Mouse (Mus musculus): ENCODE results near the gene Skida1.

The Skida1 gene

DNA sequence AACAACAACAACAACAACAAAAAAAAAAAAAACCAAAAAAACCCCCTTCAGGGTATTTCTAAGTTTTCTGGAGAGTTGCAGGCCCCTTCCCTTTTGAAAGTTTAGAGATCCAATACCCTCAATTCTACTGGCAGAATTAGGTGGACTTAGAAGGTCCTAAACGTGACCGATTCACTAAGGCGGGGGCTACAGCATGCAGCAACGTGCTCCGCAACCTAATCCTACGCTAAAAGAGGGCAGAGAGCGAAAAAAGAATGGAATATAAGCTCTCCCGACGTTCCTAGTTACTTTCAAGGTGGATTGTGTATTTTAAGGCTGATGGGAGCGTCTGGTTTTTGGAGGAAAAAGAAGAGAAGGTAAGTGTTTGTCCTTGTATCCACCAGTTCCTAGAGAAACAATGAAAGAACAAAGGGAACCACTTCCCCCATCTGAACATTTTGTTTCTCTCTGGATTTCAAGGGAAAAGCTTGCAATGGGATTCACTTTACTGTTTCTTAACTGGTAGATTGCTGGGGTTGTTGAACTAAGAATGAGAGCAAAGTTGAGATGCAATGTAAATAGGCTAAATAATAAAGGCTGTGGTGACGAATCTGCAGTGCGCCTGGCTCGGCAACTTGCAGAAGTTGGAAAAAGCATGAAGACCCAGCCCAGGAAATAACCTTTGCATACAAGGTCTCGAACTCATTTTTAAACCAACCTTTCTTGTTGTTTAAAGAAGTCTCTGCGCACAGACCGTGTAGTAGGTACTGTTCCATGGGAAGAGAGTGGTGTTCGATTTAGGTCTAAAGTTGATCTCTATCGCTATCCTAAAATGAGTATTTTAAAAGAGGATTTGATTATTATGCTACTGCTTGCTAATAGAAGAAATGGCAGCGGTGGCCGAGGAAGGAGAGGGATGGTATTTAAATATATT lies 6.4 kb upstream of the Skida1 start, which contains the start of gene Mllt10:
TSS of gene Mllt10 (plus strand) at position 222 of the 913 bp plus-strand sequence.
- DNase-seq (ENCODE audit: low spot score in 2 of 2) = no peak

DNA sequence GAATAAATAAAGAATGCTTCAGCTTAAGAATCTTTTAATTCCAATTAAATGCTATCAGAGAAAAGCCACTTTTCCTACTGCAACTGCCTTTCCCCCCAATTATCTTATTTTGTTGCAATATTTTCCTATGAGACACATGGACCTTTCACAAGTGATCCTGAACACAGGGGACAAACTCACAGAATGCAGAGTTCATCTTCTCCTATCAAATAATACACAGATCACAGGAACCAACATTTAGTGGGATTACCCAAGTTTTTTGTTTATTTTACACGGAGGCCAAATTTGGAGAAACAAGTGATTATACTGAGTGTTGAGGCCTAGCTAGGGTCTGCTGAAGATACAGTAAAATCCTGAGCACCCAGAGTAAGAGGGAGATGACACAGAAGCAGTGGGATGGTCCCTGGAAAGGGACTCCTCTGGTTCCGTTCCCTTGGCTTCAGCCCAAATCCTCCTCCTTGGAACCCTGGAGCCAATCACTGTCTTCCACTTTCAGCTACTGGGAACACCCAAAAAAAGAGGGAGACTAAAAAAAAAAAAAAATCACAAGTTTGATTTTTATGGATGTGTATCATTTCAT lies 5.2 kb upstream of the Skida1 start:
- peak in 1 of 2 experiments; percentile 65 for DNase-seq (ENCODE audit: low spot score in 2 of 2)

DNA sequence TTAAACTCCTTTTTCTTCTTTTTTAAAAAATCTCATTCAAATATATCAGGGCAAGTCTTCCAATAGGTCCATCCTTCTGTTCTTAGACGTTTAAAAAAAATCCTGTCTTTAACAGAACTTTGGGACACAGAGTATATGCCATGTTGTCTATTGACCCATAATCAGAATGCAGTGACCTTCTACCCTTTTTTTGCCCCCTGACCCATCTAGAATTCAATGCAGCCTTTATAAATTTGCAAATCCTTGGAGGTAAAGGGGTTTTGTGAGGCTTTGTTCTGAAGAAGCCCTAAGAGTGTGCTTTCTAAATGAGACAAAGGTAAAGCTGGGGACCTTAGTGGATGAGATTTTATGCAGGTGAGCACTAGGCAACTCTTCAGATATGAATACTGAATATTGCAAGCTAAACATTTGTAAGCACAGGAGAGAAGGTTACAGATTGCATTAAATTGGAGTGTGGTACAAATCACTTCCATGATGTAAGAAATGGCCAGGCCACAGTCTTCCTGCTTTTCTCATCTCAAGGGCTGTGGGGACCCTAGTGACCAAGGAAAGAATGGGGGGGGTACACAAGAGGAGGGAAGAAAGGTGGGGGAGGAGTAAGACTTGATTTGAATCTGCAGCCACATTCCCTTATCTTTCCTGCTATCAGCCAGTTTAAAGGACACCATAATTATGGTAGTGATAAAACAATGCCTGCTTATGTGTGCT lies 4.5 kb upstream of the Skida1 start:
- DNase-seq (ENCODE audit: low spot score in 2 of 2) = no peak

DNA sequence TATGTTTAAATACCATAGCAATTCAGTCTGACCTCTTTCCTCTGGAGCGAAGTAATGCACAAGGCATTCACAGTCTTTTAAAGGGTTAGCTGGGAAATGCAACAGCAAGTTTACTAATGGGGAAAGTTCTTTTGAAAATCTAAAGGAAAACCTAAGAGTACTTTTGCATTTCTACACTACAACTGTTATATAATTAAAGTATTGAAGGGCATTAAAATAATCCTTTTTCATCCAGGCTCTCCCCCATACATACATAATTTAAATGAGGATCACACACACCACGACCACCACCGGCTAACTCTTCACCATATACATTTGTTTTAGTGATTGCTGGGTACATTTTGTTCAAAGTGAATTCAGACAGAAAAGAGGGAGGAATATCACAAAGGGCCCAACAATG lies 3.7 kb upstream of the Skida1 start:
- no peak for DNase-seq (ENCODE audit: low spot score in 2 of 2)

DNA sequence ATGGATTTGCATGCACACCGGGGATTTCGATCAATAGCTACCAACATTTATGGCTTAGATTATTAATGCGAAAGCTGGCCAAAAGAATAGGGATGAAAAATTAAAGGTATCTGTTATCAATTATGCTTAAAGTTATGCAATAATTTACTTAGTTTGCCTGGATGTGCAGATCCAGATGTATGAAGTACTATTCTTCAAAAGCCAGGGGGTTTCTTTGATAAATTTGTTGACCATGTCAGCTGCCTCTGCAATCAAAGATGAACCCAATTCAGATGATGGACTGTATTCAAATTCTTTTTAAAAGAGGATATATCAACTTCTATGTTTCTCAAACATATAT lies 3.0 kb upstream of the Skida1 start:
- DNase-seq (ENCODE audit: low spot score in 2 of 2) = no peak

DNA sequence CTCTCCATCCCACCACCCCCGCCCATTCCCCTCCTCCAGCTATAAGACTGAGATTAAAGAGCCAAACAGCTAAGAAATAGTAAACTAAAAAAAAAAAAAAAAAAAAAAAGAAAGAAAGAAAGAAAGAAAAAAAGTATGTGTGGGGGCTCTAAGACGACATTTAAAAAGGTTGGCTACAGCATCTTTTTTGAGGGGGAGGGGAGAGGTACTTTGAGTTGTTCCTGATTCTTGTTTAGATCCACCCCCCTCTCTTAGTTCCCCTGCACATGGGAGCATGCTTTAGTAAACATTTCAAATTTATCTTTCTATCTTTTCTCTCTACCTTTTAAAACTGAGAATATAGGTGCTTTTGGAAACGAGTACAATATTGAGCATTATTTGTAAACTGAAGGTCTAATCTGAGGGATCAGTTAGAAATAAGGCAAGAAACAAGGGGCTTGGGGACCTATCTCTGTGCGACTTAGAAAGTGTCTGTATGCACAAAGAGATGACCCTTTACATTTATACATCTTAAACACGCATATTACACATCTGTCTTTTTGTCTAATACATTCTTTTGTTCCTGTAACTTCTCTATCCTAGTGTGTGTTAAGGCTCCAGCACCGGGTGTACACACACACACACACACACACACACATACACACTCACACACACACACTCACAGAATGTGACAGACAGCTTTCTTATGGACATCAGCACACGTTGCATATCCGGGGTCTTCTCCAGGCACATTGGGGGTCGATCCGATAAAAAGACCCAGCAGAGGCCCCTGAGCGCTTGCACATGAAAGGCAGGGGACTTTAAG lies 2.4 kb upstream of the Skida1 start:
- DNase-seq (ENCODE audit: low spot score in 2 of 2) = no peak

DNA sequence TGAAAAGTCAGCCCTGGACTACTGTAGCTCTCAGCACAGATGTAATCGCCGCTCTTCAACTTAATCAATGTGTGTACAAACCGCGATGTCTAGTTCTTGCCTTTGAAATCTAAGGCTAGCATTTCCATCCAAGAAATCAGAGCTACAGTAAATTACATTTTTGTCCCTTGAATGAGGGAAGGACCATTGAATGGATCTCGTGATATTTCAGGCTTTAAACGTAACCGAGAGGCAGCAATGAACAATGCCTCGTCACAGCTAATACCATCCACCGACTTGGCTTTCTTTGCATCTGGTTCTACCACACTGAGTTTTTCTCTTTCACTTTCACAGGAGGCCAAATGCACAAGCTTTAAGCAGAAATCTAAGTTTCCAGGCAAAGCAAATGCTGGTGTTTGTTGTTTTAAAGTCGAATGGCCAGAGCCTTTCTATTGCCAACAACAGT lies 1.7 kb upstream of the Skida1 start:
- no peak for DNase-seq (ENCODE audit: low spot score in 2 of 2)

DNA sequence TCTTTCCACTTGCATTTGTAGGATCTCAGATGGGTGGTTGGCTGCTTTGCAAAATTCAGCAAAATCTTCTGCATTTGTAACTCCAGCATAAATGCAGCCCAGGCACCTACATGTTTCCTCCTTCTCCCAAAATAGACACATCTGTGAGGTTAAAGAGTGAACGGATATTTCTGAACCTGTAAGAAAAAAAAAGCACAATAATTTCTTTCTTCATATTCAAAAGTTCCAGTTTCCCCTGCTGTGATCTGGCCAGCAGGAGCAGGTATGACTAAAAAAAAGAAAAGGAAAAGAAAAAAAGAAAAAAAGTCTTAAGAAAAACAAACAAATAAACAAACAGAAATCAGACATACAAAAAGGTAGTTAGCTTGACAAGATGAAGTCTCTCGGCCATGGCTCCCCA lies 1.2 kb upstream of the Skida1 start:
- DNase-seq (ENCODE audit: low spot score in 2 of 2) = no peak

DNA sequence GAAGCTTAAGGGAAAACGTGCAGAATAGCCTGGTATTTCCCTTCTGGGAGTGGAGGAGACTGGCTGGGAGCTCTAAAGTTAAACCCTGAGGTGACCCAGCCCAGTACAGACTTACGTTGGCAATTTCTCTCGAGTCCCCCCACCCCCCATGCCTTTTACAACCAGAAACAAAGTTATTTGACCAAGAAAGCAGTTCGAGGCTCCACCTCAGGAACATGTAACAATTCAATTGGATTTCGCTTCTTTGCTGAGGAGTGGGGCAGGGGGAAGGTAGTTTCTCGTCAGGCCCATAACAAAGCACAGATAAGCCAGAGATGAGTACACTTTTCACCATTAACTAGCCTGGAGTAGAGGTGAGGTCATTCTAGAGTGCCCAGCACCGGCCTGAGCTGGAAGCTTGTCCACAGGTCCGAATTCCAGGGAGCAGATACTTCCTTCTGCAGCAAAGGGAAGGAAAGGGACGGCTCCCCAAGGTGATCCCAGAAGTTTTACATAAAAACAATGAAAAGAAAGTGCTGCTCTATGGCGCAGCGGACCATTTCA lies 499 bp upstream of the Skida1 start:
- no peak for DNase-seq (ENCODE audit: low spot score in 2 of 2)

DNA sequence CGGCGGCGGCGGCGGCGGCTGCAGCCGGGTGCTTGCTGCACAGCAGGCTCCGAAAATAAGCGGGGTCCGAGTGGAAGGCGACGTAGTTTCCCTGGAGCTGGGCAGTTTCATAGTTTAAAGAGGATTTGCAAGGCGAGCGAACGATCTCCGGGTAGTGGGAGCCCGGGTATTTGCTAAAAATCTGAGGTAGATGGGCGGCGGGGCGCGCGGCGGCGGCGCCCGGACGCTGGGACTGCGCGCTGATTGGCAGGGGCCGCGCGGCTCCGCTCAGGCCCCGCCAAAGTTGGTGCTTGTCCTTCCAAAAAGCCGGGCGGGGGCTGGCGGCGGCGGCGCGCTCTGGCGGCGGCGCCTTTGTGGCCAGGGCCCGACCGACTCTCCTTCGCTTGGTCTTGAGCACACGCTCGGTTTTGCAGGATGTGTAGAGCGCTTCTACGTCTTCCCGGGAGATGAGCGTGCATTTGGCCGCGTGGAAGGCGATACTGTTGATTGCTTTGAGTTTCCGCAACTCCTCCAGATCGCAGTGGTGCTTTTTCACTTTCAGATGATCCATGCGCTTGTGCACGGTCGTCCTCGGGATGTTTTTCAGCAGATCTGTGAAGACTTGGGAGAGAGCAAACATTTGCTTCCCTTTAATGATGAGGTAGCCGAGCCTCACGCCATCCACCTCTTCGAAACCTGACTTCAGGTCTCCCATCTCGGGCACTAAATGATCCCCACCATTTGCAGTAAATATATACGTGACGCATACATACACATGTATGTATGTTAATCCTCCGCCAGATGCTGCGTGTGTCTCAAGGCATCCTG lies 1.0 kb downstream of the Skida1 start:
- peak; percentile 41 to 72 for DNase-seq (ENCODE audit: low spot score in 2 of 2)

DNA sequence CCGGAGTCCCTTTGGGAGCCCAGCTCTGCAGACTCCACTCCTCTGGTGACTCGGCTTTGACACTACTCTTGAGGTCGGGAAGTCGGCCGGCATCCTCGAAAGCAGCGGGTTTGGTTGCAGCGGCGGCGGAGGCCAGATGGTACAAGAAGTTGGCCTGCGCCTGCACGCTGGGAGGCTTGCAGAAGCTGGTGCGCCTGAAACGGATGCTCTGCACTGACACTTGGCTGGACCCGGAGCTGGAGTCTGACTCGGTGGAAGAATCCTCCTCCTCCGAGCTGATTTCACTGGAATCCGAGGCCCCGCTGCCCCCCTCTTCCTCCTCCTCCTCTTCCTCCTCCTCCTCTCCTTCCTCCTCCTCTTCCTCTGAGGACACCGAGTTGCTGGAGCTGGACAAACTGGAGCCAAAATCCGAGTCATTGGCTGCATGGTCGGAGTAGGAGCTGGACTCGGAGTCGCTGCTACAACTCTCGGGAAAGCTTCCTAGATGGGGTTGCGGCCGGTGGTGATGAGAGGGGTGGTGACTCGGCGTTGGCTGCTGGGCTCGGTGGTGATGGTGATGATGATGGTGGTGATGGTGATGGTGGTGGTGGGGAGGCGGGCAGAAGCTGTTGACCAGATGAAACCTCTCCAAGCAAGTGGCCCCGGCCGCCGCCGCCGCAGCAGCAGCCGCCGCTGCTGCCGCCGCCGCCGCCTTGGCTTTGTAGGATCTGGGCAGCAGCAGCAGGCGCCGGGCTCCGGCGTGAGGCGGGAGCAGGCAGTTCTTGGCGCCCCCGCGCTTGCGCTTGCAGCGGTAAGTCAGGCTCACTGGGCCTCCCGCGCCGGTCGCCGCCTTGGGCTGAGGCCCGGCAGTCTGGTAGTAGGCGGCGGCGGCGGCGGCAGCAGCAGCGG lies 1.8 kb downstream of the Skida1 start:
- DNase-seq (ENCODE audit: low spot score in 2 of 2) = peak; percentile 35 to 61

DNA sequence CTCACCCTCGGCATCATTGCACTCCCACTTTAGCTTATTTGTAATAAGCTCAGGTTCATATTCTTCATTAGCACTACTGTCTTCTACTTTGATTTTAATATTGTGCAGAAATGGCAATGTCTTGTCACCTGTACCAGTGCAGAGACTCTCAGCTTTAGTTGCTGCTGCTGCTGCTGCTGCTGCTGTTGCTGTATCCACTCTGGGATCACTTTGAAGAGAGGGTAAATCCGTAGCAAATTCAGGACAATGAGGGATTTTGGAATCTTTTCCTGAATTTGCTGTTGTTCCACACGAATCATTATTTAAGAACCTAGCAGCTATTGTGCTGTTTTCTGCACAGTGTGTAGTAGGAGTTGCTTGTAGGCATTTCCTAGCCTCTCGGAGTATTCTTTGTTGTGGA lies 2.7 kb downstream of the Skida1 start:
- DNase-seq (ENCODE audit: low spot score in 2 of 2) = no peak

DNA sequence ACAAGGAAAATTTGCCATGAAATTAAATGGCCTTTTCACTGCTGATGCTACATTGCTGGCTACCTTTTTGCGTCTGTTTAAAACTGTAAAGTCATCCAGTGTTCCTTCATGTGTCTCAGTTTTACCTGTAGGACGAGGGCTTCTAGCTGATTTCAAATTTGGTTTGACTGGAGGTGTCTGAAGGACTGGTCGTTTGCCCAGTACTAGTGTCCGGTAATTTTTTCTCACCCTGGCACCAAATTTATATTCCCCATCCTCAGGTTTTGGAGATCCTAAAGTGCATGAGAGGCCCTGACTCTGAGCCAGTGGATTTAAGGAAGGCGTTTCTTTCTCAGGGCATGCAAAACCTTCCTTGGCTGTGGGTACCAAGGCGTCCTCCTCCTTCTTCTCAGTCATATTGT lies 3.1 kb downstream of the Skida1 start:
- DNase-seq (ENCODE audit: low spot score in 2 of 2) = no peak

DNA sequence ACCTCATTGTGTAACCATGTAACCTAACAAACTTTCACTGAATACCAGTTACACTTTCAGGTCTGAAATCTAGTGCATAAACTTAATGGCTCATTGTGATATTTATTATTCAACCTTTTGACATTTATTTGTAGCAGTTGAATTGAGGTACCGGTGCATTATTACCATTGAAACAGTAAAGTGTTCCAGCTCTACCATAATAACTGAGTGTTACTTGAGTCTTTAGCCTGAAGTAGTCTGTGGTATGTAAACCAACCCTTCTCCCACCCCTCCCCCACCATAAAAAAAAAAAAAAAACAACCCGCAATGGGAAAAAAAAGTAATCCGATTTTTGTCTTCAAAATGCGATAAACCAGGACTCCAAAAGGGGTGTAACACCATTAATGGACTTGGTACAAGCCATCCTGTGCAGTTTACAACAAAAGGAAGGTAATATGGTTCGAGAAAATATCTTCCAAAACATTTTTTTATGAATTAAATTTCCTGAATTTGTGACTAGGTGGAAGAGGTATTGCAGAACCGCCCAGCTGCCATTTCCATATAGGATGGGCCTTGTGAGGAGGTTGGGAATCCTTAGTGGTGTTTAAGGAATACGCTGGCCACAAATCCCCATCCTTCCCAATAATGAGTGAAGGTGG lies 3.6 kb downstream of the Skida1 start:
- peak in 1 of 2 experiments; percentile 0 for DNase-seq (ENCODE audit: low spot score in 2 of 2)

DNA sequence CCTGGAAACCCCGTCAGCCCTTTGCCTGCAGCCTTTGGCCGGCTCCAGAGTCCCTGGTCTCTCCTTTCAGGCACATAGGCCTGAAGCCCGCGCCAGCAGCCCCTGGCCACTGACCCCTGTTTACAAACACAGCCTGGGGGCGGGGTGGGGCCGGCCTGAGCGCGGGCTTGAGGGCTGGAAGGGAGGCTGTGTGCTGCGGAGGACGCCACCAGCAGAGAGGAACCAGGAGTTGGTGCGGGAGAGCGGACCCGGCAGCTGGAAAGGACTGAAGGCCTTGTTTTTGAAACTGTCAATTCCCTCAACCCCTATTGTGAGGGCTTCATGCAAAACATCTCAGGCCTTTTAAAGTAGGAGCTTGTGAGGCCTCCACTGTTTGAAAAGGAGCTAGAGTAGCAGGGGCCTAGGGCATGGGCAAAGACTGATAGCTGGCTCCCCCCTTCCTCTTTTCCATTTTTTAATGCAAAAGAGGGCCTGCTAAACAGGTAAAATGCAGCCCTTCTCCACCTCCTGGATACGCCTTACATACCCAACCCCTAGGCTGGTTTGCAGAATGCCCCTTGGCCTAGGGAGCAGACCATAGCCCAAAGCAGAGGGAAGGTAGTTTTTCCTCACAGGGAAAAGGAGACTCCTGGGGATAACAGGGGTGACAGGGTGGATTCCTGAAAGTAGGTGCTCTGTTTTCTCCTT lies 7.5 kb downstream of the Skida1 start:
- DNase-seq (ENCODE audit: low spot score in 2 of 2) = peak in 1 of 2 experiments; percentile 69

DNA sequence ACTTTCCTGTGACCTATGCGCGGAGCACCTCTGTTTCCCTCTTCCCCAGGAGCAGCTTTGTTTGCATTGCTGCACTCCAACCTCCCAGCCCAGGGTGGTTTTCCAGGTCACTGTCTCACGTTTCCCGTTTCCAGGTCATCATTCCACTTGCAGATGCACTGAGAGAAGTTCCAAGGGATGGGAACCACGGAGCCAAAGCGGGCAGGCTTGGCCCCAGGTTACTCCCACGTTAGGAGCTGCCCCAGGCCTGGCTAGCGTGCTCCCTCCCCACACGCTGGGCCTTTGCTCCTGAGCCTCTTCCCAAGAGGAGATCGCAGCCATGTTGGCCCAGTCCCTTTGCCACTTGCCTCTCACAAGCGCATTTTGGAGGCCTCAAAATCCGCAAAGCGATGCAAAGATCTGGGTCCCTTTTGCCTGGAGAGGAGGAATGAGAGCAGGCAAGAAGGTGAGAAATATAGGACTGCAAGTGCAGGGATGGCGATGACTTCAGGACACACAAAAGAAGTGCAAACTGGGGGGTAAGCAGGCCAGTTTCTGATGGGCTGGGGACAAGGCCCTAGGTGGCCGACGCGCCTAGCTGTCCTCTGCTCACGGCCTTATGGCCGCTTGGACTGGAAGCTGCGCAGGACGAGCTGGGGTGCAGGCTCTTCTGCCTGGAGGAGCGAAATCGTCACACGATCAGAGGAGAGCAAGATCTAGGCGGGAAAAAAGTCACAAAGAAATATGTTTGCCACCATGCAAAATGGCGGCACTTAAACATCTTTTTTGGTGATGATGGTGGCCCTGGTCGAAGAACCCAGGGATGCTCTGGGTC lies 8.3 kb downstream of the Skida1 start:
- peak in 1 of 2 experiments; percentile 41 for DNase-seq (ENCODE audit: low spot score in 2 of 2)

DNA sequence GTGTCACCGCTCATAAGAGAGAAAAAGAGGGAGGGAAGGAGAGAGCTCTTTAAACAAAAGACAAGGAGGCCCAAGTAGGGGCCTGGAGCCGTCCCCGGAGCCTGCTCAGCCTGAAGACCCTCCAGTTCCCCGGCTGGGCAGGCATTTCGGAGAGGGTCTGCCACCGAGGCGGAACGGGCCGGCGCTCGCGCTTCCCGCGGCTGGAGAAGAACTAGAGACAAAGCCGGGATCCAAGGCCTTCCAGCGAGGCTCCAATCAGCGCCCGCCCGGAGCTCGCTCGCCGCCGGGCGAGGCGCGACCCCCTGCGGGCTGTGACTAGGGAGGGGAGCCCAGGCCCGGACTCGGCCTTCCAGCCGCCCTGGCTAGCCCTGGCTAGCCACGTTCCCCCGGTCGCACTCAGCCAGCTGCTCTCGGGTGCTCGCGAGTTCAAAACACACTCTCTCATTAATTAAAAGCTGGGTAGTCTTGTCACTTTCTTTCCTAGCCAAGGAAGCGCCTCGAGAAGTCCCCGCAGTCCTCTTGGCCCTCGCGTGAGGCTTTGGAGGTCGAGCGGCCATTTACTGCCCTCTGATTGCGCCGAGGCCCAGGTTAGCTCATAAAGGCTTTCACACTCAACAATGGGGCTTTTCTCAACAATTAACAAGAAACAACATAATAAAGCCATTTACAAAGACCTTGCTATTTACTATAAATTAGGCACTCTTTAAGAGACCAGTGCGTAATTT lies 9.1 kb downstream of the Skida1 start:
- peak in 1 of 2 experiments; percentile 64 for DNase-seq (ENCODE audit: low spot score in 2 of 2)

Measured in cerebellum, postnatal 4 days (tissue).